Mouse (Mus musculus): ENCODE data around the gene Ubash3a. TPM values are rescaled to one million over a fixed set of nuclear protein-coding genes. Genes with fewer than 3 reads are reported as not detected.

Ubash3a gene
- 5.0 and 6.8 TPM in 2 replicates for total RNA-seq (2015; ENCODE audit: low replicate concordance)
- 1.8 and 12.2 TPM in 2 replicates for total RNA-seq (2017; ENCODE audit: low replicate concordance)

- peak; percentile 45; the same call in 1 of the 2 replicates for ATAC-seq (replicated peaks; ENCODE audit: low FRiP score, poor library complexity, severe bottlenecking)
These were observed at the start of gene Ubash3a for GRCm38 (mm10) chr17:31207771-31208334. TSS of gene Ubash3a (plus strand) at chr17:31207873.

GRCm38 (mm10) chr17:31157921-31158320 lies 49.8 kb upstream of the Ubash3a start:
- no peak for ATAC-seq (replicated peaks; ENCODE audit: low FRiP score, poor library complexity, severe bottlenecking)

GRCm38 (mm10) chr17:31160291-31160690 lies 47.4 kb upstream of the Ubash3a start:
- ATAC-seq (replicated peaks; ENCODE audit: low FRiP score, poor library complexity, severe bottlenecking), result no peak

- no peak for ATAC-seq (replicated peaks; ENCODE audit: low FRiP score, poor library complexity, severe bottlenecking)
These were observed 45.1 kb upstream of the Ubash3a start for GRCm38 (mm10) chr17:31162607-31163006.

GRCm38 (mm10) chr17:31163821-31164220 lies 43.9 kb upstream of the Ubash3a start:
- no peak for ATAC-seq (replicated peaks; ENCODE audit: low FRiP score, poor library complexity, severe bottlenecking)

- no peak for ATAC-seq (replicated peaks; ENCODE audit: low FRiP score, poor library complexity, severe bottlenecking)
These were observed 42.5 kb upstream of the Ubash3a start, which contains the start of gene Tff1 for GRCm38 (mm10) chr17:31165127-31165526. TSS of gene Tff1 (minus strand) at chr17:31165277.

- no peak for ATAC-seq (replicated peaks; ENCODE audit: low FRiP score, poor library complexity, severe bottlenecking)
These were observed 37.9 kb upstream of the Ubash3a start for GRCm38 (mm10) chr17:31169796-31170195.

GRCm38 (mm10) chr17:31176321-31176720 lies 31.4 kb upstream of the Ubash3a start:
- ATAC-seq (replicated peaks; ENCODE audit: low FRiP score, poor library complexity, severe bottlenecking), result no peak

GRCm38 (mm10) chr17:31181490-31181889 lies 26.2 kb upstream of the Ubash3a start:
- ATAC-seq (replicated peaks; ENCODE audit: low FRiP score, poor library complexity, severe bottlenecking), result no peak

GRCm38 (mm10) chr17:31183180-31183974 lies 24.3 kb upstream of the Ubash3a start:
- ATAC-seq (replicated peaks; ENCODE audit: low FRiP score, poor library complexity, severe bottlenecking), result no peak

- no peak for ATAC-seq (replicated peaks; ENCODE audit: low FRiP score, poor library complexity, severe bottlenecking)
These were observed 23.2 kb upstream of the Ubash3a start for GRCm38 (mm10) chr17:31184269-31184990.

GRCm38 (mm10) chr17:31187370-31187769 lies 20.3 kb upstream of the Ubash3a start:
- ATAC-seq (replicated peaks; ENCODE audit: low FRiP score, poor library complexity, severe bottlenecking), result no peak

- ATAC-seq (replicated peaks; ENCODE audit: low FRiP score, poor library complexity, severe bottlenecking), result no peak
These were observed 15.8 kb upstream of the Ubash3a start for GRCm38 (mm10) chr17:31191825-31192224.

- ATAC-seq (replicated peaks; ENCODE audit: low FRiP score, poor library complexity, severe bottlenecking), result no peak
These were observed 15.0 kb upstream of the Ubash3a start for GRCm38 (mm10) chr17:31192663-31193062.

GRCm38 (mm10) chr17:31193360-31193759 lies 14.3 kb upstream of the Ubash3a start:
- ATAC-seq (replicated peaks; ENCODE audit: low FRiP score, poor library complexity, severe bottlenecking), result no peak

- ATAC-seq (replicated peaks; ENCODE audit: low FRiP score, poor library complexity, severe bottlenecking), result 0 out of 2 replicates have a peak, but pooled peaks have one; percentile 9
These were observed 12.5 kb upstream of the Ubash3a start for GRCm38 (mm10) chr17:31195207-31195606.

- no peak for ATAC-seq (replicated peaks; ENCODE audit: low FRiP score, poor library complexity, severe bottlenecking)
These were observed 11.4 kb upstream of the Ubash3a start for GRCm38 (mm10) chr17:31196283-31196682.

GRCm38 (mm10) chr17:31198877-31199276 lies 8.8 kb upstream of the Ubash3a start, which contains the start of gene Tmprss3:
TSS of gene Tmprss3 (minus strand) at chr17:31198977.
- ATAC-seq (replicated peaks; ENCODE audit: low FRiP score, poor library complexity, severe bottlenecking), result no peak

GRCm38 (mm10) chr17:31208654-31209053 lies 981 bp downstream of the Ubash3a start:
- no peak for ATAC-seq (replicated peaks; ENCODE audit: low FRiP score, poor library complexity, severe bottlenecking)

- no peak for ATAC-seq (replicated peaks; ENCODE audit: low FRiP score, poor library complexity, severe bottlenecking)
These were observed 1.8 kb downstream of the Ubash3a start for GRCm38 (mm10) chr17:31209376-31209930.

Measured in erythroid progenitor cell, adult 5-6 weeks (primary cell).